Mouse (Mus musculus) forebrain, embryonic 11.5 days (tissue): ENCODE measurements around the gene Gm44965. TPM values are rescaled to one million over a fixed set of nuclear protein-coding genes. Genes with fewer than 3 reads are reported as not detected.
"Not testable (repeated sequence)": the region's sequence is repeated elsewhere in the genome, so short reads cannot be mapped to it uniquely, and the experiment has no call there.

Source experiments
- ATAC-seq: fragments of 200-750 bp; cut with Nextera tagmentation; replicated peaks from 2 replicates; pipeline ENCODE4 v1.8.0; 2017; ENCODE audit warnings: moderate TSS enrichment; ENCODE audit not compliant: low FRiP score
- DNase-seq: peaks from one replicate; pipeline ENCODE4 v3.0.0-alpha.2; 2017; ENCODE audit warnings: low spot score
- H3K27ac ChIP-seq: fragments of 300-500 bp; sonication (generic); 2 replicates; pipeline ENCODE4 v1.5.1; 2014; ENCODE audit warnings: low read depth, low read length
- H3K27me3 ChIP-seq: fragments of 300-500 bp; sonication (generic); 2 replicates; pipeline ENCODE4 v1.6.1; 2014; ENCODE audit warnings: mild to moderate bottlenecking, low read length, mixed read lengths; ENCODE audit not compliant: control insufficient read depth, insufficient read depth
- H3K36me3 ChIP-seq: fragments of 300-500 bp; sonication (generic); 2 replicates; pipeline ENCODE4 v1.6.1; 2014; ENCODE audit warnings: mild to moderate bottlenecking, low read length, moderate library complexity, mixed read lengths; ENCODE audit not compliant: control insufficient read depth, insufficient read depth
- H3K4me1 ChIP-seq: fragments of 300-500 bp; sonication (generic); replicated peaks from 2 replicates; pipeline ENCODE4 v1.6.1; 2014; ENCODE audit warnings: low read length, mixed read lengths; ENCODE audit not compliant: control insufficient read depth, insufficient read depth
- H3K4me2 ChIP-seq: fragments of 300-500 bp; sonication (generic); 2 replicates; pipeline ENCODE4 v1.6.1; 2014; ENCODE audit warnings: low read depth, mild to moderate bottlenecking, low read length, moderate library complexity, mixed read lengths; ENCODE audit not compliant: severe bottlenecking
- H3K4me3 ChIP-seq: fragments of 300-500 bp; sonication (generic); 2 replicates; pipeline ENCODE4 v1.5.1; 2014; ENCODE audit warnings: low read depth, low read length
- H3K9ac ChIP-seq: fragments of 300-500 bp; sonication (generic); 2 replicates; pipeline ENCODE4 v1.6.1; 2014; ENCODE audit warnings: low read length
- H3K9me3 ChIP-seq: fragments of 300-500 bp; sonication (generic); 2 replicates; pipeline ENCODE4 v1.6.1; 2016; ENCODE audit warnings: low read length, mixed read lengths; ENCODE audit not compliant: control insufficient read depth
- WGBS: fragments of 180-500 bp; shearing (Covaris S2); extraction: QIAGEN DNeasy Blood & Tissue Kit; methylation state at CpG from one replicate; pipeline ENCODE4 v1.1.7; 2014; 5-methylcytosine and 5-hydroxymethylcytosine counted together
- polyA plus RNA-seq: library from polyadenylated mRNA; unstranded; fragments of >200 nt; fragmentation: Nextera tagmentation; extraction: Ambion mirVana; gene quantifications from 2 replicates; pipeline ENCODE4 v1.2.1, GENCODE M21; 2014

The Gm44965 gene
- polyA plus RNA-seq, 1 experiment from 2014 or later = 0.67 TPM

DNA sequence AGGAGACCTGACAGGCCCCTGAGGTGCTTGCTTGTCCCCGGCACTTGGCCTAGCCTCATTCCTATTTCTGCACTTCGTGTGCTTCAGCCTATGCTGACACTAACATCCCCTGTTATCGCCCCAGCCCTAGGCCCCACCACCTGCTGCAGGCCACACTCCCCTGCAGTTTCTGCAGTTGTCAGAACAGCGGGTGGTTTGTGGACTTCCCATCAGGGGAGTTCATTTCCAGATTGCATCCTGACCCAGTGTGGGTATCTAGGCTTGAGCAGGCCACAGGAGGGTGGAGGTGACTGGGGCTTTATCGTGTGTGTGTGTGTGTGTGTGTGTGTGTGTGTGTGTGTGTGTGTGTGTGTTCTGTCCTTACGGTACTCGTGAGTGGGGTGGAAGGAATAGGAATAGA, 15.8 kb downstream of the Gm44965 start:
- H3K9ac ChIP-seq = no peak overlapping the region
- ATAC-seq (no peak), DNase-seq (no peak)
- 67% methylated on average over 7 of the region's 7 CpGs for WGBS
- H3K27ac ChIP-seq = no peak overlapping the region
- H3K4me3 ChIP-seq = no peak overlapping the region
- H3K27me3 ChIP-seq = no peaks in the 10 kb centered on the region
- no peaks in the 10 kb centered on the region; the same call in 1 of the 2 replicates for H3K36me3 ChIP-seq
- no peak overlapping the region for H3K4me2 ChIP-seq
- no peaks in the 10 kb centered on the region for H3K9me3 ChIP-seq
- no peaks in the 10 kb centered on the region for H3K4me1 ChIP-seq

- Histone ChIP-seq H3K4me1 (no peaks in the 10 kb centered on the region), H3K36me3 (no peaks in the 10 kb centered on the region; the same call in 1 of the 2 replicates), H3K9me3 (no peaks in the 10 kb centered on the region), H3K27me3 (no peaks in the 10 kb centered on the region), H3K27ac (no peak overlapping the region), H3K4me2 (no peak overlapping the region), H3K4me3 (no peak overlapping the region), H3K9ac (no peak overlapping the region)
- 86% methylated on average over 3 of the region's 3 CpGs for whole genome bisulfite sequencing
- ATAC-seq (no peak), DNase-seq (no peak)
Observed at GRCm38 (mm10) chr6:48610657-48611056, 16.9 kb downstream of the Gm44965 start.

DNA sequence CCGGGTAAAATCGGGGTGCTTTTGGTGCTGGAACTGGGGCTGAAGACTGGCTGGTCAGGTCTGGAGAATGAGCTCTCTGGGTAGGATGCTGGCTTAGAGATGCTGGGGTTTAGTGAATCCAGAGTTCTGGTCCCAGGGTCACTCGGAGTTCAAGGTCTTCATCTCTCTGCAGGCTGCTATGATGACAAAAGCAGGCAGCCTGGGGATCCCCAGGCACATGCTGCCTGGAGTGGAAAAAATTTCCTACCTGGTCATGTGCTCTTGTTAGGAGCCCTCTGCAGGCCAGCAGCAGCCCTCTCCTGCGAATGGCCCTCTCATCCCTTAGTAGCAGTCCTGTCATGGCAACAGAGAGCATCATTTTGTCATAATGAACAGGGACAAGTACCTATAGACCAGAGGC, 19.7 kb downstream of the Gm44965 start:
- Histone ChIP-seq H3K27me3 (no peaks in the 10 kb centered on the region), H3K27ac (no peak overlapping the region), H3K4me2 (no peak overlapping the region), H3K36me3 (no peaks in the 10 kb centered on the region; the same call in 1 of the 2 replicates), H3K4me3 (no peak overlapping the region), H3K4me1 (no peaks in the 10 kb centered on the region), H3K9ac (no peak overlapping the region), H3K9me3 (no peaks in the 10 kb centered on the region)
- ATAC-seq = no peak
- DNase-seq = no peak
- WGBS = 87% methylated on average over 4 of the region's 4 CpGs

- Histone ChIP-seq H3K4me2 (no peak overlapping the region), H3K9ac (no peak overlapping the region), H3K4me1 (no peaks in the 10 kb centered on the region), H3K4me3 (no peak overlapping the region), H3K27ac (no peak overlapping the region), H3K36me3 (no peaks in the 10 kb centered on the region; the same call in 1 of the 2 replicates), H3K9me3 (no peaks in the 10 kb centered on the region), H3K27me3 (no peaks in the 10 kb centered on the region)
- ATAC-seq (no peak), DNase-seq (no peak)
- 90% methylated on average over 5 of the region's 5 CpGs for WGBS
Observed at GRCm38 (mm10) chr6:48614756-48615155, 21.0 kb downstream of the Gm44965 start.

- Histone ChIP-seq H3K27me3 (no peaks in the 10 kb centered on the region), H3K9ac (no peak overlapping the region), H3K36me3 (no peaks in the 10 kb centered on the region; the same call in 1 of the 2 replicates), H3K4me3 (no peak overlapping the region), H3K27ac (no peak overlapping the region), H3K4me1 (no peaks in the 10 kb centered on the region), H3K4me2 (no peak overlapping the region), H3K9me3 (no peaks in the 10 kb centered on the region)
- DNase-seq (no peak), ATAC-seq (no peak)
- 96% methylated on average over 30 of the region's 30 CpGs for WGBS
Observed at GRCm38 (mm10) chr6:48620031-48620430, 26.3 kb downstream of the Gm44965 start.

DNA sequence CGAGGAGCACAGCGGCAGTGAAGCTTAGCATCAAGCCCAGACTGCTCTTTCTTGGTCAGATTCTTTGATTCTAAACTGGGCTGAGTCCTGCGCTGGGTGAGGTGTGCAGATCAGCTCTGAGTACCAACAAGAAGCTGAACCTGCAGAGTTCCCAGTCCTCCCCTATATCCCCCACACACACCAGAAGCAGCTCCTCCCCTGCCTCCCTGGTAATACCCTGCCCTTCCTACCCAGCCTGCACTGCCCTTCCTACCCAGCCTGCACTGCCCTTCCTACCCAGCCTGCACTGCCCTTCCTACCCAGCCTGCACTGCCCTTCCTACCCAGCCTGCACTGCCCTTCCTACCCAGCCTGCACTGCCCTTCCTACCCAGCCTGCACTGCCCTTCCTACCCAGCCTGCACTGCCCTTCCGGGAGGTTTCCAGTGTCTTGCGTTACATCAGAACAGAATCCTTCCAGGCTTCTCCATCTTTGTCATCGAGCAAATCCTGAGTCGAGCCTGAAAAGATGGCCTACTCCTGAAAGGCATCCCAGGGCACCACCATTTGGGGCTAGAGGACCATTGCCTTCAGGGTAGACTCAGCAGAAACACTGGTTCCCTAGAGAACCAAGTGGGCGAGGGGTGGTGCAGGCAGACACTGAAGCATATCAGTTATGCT, 28.6 kb downstream of the Gm44965 start:
- not testable (repeated sequence) for H3K27me3 ChIP-seq, ATAC-seq, H3K4me2 ChIP-seq, H3K9ac ChIP-seq, DNase-seq, H3K27ac ChIP-seq, H3K36me3 ChIP-seq, H3K4me1 ChIP-seq, H3K9me3 ChIP-seq, H3K4me3 ChIP-seq
- 80% methylated on average over 8 of the region's 8 CpGs for WGBS

GRCm38 (mm10) chr6:48623460-48623859, 29.7 kb downstream of the Gm44965 start:
- DNase-seq (no peak), ATAC-seq (no peak)
- Histone ChIP-seq H3K4me2 (no peak overlapping the region), H3K4me1 (no peaks in the 10 kb centered on the region; the same call in 1 of the 2 replicates), H3K4me3 (no peak overlapping the region), H3K27me3 (peaks cover 13% of the 10 kb centered on the region), H3K36me3 (no peaks in the 10 kb centered on the region; the same call in 1 of the 2 replicates), H3K9ac (no peak overlapping the region), H3K9me3 (no peaks in the 10 kb centered on the region), H3K27ac (no peak overlapping the region)
- 21% methylated on average over 1 of the region's 1 CpGs for WGBS

DNA sequence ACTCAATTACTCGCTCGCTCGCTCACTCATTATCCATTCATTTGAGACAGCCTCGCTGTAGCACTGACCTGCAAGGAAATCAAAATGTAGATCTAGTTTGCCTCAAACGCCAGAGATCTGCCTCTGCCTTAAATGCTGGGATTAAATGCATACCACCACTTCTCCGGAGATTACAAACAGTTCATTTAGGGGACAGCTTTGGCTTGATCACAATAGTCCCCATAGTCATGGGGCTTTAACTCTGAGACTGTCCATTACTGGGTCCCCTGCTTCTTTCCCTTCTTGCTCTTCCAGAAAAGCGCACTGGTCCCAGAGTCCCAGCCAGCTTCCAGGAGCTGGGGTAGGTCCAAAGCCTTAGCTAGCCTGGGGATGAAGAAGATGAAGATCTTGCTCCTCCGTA, 32.7 kb downstream of the Gm44965 start, which contains the start of gene AI854703:
Gene AI854703 (plus strand): TSS at position 301 of the 400 bp plus-strand sequence.
- H3K27ac ChIP-seq = no peak within 1 kb of the TSS

DNA sequence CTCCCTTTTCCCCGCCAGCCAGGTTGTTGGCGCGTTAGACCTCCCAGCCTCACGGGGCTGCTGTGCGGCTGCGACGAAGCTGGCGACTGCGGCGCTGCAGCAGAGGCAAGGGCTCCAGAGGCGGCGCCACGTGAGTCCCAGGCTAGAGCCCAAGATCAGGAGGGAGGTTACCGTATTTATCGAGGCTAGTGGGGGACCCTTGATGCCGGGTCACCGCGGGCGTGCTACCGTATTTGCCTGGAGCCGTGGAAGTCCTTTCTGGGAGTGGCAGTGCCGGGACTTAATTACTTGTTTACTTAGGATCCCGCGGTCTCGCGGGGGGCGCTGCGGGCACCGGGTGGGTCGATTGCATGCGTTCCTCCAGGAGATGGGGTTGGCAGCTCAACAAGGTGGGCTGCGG, 33.2 kb downstream of the Gm44965 start:
- WGBS = 1% methylated on average over 32 of the region's 32 CpGs
- Histone ChIP-seq H3K4me1 (peaks cover 2% of the 10 kb centered on the region; the same call in 1 of the 2 replicates), H3K27ac (no peak overlapping the region), H3K27me3 (peaks cover 30% of the 10 kb centered on the region), H3K4me3 (peak overlapping the region; percentile 40), H3K9me3 (no peaks in the 10 kb centered on the region), H3K4me2 (peak overlapping the region; percentile 70), H3K36me3 (no peaks in the 10 kb centered on the region; the same call in 1 of the 2 replicates), H3K9ac (peak overlapping the region; percentile 49)
- peak; percentile 74 for DNase-seq
- ATAC-seq = 0 out of 2 replicates have a peak, but pooled peaks have one; percentile 44

More for the DNA sequence above, 32.7 kb downstream of the Gm44965 start, which contains the start of gene AI854703:
- H3K4me3 ChIP-seq = peak within 1 kb of the TSS; percentile 40
- peaks cover 30% of the 10 kb centered on the region for H3K27me3 ChIP-seq
- H3K9ac ChIP-seq = peak within 1 kb of the TSS; percentile 49
- 0 out of 2 replicates have a peak, but pooled peaks have one; percentile 3 for ATAC-seq
- H3K4me2 ChIP-seq = peak within 1 kb of the TSS; percentile 70
- no peaks in the 10 kb centered on the region for H3K9me3 ChIP-seq
- 27% methylated on average over 8 of the region's 8 CpGs for WGBS
- no peaks in the 10 kb centered on the region; the same call in 1 of the 2 replicates for H3K36me3 ChIP-seq
- peaks cover 2% of the 10 kb centered on the region; the same call in 1 of the 2 replicates for H3K4me1 ChIP-seq
- no peak for DNase-seq
